Mouse (Mus musculus) testis, adult 2 months (tissue): ENCODE results near the gene Il17rd.

ENCODE experiments used
- CTCF ChIP-seq: fragments of 200-500 bp; IDR thresholded peaks from 2 replicates; pipeline ENCODE4 v1.5.1; 2012; ENCODE audit warnings: low read depth, mild to moderate bottlenecking, inconsistent platforms, low read length, moderate library complexity; ENCODE audit not compliant: control insufficient read depth, insufficient read depth, insufficient replicate concordance
- POLR2A ChIP-seq: fragments of 200-500 bp; IDR thresholded peaks from 2 replicates; pipeline ENCODE4 v1.6.1; 2012; ENCODE audit warnings: low read depth, mild to moderate bottlenecking, inconsistent platforms, low read length, moderate library complexity; ENCODE audit not compliant: control insufficient read depth

GRCm38 (mm10) chr14:26991622-26992021, 47.1 kb upstream of the Il17rd start:
- no peak for TF ChIP-seq CTCF
- TF ChIP-seq POLR2A: no peak
